Mouse (Mus musculus): ENCODE data around the gene Ugt1a1.
A peak's percentile ranks its signal among the peaks of the same experiment; 100 is the strongest.

The Ugt1a1 gene

DNA sequence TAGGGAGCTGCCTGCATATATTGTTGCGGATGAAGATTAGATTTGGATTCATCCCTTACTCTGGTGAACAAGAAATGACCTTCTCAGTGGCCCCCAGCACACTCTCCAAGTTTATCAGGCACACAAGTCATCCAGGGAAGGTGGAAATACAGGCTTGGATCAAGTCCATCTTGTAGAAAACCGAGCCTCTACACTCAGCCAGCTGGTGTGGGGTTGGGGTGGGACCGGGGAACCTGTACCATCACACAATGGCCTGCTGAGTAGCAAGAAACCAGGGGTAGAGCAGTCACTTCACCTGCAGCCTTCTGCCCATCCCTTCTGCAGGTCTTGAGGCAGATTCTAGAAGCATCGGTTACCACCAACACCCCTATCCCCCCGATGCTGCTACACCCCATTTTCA lies 22.9 kb downstream of the Ugt1a1 start:
- peak in 1 of 2 experiments; percentile 17 for DNase-seq (ENCODE audit: low spot score in 2 of 2)

DNA sequence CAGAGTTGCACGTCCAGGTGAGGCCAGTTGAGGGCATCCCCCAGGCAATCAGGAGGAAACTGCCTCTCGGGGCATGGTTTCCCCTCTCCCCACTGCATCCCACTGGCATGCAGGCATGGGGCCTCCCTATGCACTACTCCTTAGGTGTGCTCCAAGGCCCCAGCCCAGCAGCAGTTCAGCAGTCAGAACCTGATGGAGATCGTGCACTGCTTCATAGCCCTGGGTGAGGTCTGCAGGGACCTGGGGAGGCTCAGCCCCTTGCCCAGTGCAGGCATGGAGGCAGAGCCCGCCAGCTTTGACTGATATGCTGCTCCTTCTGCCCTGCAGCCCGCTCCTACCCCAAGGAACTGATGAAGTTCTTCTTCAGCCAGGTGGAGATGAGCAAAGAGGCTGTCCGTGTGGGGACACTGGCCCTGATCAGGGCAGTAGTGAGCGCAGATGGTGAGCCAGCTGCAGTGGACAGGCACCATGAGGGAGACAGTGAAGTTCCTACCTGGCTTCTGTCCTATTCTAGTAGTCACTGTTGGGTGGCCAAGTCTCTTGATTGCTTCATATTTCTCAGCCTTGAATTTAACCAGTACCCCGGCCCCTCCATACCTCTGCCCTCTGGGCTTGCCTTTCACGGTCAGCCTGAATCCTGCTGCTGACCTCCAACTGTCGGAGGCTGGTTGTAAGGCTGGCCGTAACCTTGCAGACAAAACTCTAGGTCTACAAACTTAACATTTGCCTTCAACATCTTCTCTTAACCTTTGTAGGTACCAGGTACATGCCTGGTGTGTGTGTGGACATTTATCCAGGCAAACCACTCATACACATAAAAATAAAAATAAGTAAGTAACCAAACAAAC lies 23.5 kb downstream of the Ugt1a1 start:
- DNase-seq (ENCODE audit: low spot score in 2 of 2) = peak in 1 of 2 experiments; percentile 27

DNA sequence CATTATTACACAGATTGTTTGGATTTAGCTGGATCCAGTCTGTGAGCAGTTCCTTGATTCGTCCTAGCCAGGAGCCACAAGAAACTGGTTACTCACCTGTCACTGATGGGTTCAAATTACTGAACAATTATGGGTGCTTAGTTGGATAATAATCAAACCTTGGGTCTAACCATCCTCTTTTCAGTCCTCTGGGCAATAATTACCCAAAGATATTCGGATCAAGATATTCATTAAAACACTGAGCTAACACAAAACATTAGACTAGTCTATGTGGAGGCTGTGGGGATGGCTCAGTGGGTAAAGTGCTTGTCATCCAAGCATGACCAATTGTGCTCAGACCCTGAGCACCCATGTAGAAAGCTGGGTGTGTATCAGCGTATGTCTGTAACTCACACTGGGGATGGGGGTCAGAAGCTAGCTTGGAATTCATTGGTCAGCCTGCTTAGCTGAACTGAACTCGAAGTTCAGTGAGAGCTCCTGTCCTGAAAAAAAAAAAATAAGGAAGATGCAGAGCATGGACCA lies 24.2 kb downstream of the Ugt1a1 start:
- peak in 1 of 2 experiments; percentile 8 for DNase-seq (ENCODE audit: low spot score in 2 of 2)

DNA sequence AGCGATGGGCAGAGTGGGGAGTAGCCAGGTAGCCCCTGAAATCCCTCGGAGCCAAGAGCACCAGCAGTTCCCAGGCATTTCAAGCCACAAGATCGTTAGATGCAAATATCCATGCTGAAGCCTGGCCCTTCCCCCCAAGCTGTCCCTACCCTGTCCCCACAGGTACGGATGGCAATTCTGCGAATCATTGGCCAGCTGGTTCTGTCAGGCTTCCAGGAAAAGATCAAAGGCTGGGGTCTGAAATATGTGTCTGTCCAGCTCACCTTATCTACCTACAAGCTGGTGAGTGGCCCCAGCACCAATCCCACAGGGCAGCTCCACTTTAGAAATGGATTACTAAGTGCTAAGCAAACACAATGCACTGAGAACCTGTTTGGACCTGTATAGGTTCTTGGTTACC lies 25.6 kb downstream of the Ugt1a1 start:
- DNase-seq (ENCODE audit: low spot score in 2 of 2) = peak in 1 of 2 experiments; percentile 25

DNA sequence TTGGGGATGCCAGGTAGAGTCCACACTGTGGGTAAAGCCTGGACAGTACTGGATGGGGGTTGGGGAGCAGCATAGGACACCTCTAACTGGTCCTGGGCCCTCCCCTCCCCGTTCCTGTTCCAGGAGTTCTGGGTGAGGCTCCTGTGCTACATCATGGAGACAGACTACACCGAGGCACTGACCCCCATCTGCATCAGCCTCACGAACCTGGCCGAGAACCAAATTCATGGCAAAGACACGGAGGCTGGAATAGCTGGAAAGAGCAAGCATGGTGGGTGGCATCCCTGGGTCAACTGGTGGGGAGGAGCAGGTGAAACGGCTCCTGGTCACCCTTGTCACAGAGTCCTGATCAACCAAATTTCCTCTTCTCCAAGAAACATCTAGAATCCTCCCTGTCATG lies 27.0 kb downstream of the Ugt1a1 start:
- peak in 1 of 2 experiments; percentile 34 for DNase-seq (ENCODE audit: low spot score in 2 of 2)

DNA sequence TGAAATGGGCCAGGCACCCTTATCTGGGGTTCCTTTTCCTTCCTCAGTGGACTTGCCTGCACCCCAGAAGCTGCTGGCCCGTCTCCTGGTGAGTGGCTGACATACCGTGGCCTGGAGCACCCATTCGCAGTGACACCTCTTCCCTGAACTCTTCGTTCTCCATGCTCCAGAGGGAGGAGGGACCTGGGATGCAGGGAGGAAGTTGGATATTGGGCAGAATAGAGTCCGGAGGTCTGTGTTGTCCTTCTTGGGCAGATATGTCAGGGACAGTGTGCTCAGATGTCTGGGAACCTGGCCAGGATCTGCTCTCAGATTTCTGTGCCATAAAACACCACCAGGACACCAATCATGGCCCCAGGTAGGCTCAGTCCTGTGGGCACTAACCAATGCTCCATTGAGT lies 28.3 kb downstream of the Ugt1a1 start:
- DNase-seq (ENCODE audit: low spot score in 2 of 2) = peak in 1 of 2 experiments; percentile 21

DNA sequence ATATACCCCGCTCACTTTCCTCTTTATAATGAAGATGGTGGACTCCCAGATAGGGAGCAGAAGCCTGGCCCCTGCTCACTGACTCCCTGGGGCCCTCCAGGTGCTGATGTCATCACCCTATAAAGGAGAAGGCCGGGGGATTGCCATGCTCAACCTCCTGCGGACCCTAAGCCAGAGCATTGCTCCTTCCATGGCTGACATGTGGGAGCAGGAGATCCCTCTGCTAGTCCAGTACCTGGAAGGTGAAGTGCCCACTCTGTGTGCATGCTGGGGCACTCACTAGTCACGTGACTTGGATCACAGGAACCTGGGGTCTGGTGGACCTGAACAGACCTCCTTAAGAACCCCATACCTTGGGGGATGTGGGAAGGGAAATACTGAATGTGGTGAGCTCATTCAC lies 28.8 kb downstream of the Ugt1a1 start:
- peak in 1 of 2 experiments; percentile 27 for DNase-seq (ENCODE audit: low spot score in 2 of 2)

DNA sequence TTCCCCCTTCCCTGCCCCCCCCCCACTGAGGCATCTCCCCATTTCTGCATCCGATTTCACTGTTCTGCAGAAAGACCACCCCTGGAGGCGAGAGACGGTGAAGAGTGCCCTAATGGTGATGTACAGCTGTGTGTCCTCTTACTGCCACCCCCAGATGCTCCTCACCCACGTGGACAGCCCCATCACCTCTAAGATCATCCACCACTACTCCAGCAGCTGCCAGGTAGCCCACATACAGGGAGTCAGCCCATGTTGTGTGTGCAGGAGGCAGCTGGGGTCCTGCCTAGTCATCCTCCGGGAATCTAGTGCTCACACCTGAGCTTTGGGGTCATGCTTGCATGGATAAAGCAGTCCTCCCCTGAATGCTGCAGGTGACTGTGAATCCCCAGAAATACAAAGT lies 32.1 kb downstream of the Ugt1a1 start:
- peak in 1 of 2 experiments; percentile 25 for DNase-seq (ENCODE audit: low spot score in 2 of 2)

DNA sequence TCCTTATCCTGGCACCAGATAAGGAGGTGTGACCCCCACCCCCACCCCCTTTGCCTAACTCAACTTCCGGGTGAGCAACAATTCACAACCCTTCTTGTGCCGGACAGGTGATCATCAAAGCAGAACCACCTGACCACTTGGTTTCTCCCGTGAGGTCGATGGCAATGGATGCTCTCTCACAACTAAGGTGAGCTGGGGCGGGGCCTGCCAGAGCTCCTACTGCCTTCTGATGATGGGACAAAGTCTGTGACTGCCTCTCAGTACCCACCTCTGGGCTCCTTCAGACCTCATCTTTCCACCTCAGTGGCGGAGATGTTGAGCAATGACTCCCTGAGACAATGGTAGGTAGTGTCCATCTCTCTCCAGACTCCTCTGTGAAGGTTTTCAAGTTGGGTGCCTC lies 34.1 kb downstream of the Ugt1a1 start:
- peak in 1 of 2 experiments; percentile 32 for DNase-seq (ENCODE audit: low spot score in 2 of 2)

DNA sequence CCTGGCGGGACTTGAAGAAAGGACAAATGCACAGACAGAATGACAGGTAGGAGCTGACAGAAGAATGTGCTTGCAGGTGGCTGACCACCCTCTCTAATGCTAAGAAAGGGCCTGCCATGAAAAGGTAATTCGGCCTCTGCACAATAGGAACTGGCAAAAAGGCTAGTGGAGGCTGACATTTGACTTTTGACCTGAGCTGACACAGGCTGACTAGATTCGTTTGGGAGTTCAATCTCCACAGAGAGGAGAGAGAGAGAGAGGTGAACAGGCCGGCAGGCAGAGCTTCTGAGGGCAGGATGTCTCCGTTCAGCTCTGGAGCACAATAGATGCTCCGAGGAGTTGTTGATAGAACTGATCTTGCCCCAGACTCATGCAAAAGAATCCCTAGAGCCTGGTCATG lies 34.6 kb downstream of the Ugt1a1 start:
- DNase-seq (ENCODE audit: low spot score in 2 of 2) = no peak

DNA sequence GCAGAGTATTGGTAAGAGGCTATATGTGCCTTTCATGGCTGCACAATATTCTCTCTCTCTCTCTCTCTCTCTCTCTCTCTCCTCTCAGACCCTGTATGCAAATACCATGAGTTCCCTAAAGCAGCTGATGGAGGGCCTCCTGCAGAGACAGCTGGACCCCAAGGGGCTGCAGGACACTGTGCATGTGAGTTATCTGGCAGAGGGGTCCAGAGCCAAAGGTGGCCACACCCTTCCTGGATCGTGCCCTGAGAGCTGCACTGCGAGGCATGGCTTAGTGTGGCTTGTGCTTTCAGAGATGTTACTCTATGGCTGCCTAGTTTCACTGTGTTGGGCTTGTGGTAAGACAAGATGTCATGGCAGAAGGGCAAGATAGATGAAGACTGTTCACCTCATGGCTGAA lies 35.9 kb downstream of the Ugt1a1 start:
- DNase-seq (ENCODE audit: low spot score in 2 of 2) = peak in 1 of 2 experiments; percentile 26

DNA sequence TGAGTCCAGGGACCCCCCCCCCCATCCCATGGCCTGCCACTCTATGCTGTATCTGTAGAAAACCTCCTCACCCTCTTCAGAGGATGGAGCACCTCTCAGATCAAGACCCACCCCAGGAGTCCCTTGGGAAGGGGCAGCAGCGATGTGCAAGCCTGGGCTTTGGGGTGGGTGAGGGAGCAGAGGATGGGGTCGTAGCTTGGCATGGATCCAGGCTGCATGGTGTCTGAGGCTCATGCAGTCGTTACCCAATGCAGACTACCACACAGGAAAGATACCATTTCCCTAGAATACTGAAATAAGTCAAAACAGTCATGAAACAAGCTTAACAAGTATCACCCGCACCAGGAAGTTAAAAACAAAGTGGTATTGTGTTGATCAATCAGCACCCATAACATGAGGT lies 36.9 kb downstream of the Ugt1a1 start:
- DNase-seq (ENCODE audit: low spot score in 2 of 2) = no peak

DNA sequence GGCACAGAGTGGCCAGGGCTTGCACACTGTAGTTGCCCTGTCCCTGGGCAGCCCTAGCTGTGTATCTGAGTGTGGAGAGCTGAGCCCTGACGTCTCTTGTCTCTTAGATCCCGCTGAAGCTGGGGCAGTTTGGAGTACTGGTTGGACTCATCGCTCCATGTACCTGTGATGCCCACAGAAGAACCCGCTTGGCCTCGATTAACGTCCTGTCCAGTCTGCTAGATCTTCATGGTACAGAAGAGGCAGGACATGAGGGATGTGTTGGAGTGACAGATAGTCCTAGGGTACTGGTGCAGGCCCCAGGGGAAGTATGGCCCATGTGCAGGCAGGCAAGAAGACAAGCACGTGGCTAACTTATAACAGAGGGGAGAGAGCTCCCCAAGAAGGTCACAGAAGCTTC lies 37.8 kb downstream of the Ugt1a1 start:
- no peak for DNase-seq (ENCODE audit: low spot score in 2 of 2)

DNA sequence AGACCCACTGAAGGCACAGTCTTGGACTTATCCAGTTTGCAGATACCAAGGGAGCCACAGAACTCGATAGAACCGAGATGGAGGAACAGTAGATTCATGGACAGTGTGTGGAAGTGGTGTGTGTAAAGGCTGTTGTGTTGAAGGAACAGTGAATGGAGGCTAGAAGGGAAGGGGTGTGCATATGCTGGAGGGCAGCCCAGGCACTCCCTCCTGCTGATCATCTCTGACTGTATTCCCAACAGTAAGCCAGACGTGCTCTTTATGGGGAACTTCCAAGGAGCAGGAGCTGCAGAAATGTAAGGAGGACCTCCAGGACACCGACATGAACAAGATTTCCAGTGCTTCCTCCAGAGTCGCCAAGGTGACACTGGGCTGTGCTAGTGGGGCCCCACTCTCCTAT lies 38.3 kb downstream of the Ugt1a1 start:
- no peak for DNase-seq (ENCODE audit: low spot score in 2 of 2)

DNA sequence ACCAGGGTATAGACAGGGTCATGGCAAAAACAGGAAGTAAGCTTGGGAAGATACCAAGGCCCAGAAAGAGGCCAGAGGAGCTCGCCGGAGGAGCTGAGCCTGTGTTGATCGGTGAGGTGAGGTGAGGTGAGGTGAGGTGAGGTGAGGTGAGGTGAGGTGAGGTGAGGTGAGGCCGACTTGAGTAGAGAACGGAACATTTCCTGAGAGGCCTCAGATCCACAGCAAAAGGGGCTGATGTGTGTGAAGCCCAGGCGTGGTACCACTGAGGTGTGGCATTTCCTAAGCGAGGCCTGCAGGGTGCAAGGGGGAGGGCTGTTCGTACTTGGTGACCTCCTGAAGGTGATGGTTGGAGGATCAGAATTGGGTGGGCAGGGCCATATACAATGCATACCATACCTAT lies 41.3 kb downstream of the Ugt1a1 start:
- DNase-seq (ENCODE audit: low spot score in 2 of 2) = no peak

DNA sequence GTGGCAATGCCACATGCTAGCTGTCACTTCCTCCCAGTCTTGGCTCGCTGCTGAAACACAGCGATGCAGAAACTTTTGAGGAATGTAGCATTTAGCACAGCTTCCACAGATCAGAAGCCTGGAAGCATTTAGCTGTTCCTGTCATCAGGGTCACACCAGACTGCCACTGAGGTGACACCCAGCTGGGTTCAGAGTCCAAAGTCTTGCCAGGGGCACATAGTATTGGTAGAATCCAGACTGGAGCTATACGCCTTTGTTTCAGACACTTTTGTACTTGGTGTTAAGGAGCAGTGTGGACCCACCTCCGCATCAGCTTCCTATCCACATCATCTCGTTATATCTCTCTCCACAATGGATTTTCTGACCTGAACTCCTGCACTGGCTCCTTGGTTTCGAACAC lies 41.8 kb downstream of the Ugt1a1 start:
- no peak for DNase-seq (ENCODE audit: low spot score in 2 of 2)

DNA sequence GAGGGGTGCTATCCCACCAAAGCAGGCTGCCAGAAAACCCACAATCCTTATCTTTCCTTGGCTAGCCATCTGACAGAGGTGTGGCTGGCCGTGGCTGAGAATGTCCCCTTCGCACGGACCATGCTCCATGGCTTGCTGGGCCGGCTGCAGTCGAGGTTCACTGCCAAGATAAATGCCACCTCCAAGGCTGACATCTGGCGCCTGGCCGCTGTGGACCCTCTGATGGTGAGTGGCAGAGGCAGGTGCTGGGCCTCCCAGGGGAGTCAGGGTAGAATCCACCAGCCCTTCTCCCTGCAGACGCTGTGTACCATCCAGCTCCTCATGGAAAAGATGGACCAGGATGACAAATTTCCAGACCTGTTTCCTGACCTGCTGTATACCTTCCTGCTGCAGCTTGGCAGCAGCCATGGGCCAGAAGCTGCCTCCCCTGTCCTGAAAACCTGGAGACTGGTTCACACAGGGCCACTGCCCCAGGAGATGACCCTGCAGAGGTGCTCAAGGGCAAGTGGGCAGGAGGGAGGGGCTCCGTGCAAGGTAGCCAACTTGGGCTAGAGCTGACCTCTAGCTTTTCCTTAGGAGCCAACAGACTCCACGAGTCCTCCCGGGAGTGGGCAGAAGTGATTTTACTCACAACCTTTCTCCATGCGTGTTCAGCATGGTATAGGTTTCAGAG lies 43.2 kb downstream of the Ugt1a1 start:
- DNase-seq (ENCODE audit: low spot score in 2 of 2) = no peak

DNA sequence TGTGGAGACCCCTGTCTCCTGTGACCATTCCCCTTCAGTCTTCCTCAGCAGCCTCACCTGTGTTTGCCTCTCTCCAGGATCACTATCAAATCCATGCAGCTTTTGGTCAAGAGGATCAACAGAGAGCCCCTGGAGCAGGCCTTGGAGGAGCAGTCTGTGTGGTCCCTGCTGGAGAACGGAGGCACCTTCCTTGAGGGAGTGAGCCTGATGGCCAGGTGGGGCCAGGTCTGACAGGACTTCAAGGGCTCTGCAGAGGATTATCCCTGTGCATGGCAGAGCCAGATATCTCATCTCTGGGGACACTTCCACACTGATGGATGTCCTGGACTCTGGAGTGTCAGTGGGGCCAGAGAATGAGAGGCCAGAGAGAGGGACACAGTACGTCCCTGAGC lies 43.7 kb downstream of the Ugt1a1 start:
- DNase-seq (ENCODE audit: low spot score in 2 of 2) = no peak

DNA sequence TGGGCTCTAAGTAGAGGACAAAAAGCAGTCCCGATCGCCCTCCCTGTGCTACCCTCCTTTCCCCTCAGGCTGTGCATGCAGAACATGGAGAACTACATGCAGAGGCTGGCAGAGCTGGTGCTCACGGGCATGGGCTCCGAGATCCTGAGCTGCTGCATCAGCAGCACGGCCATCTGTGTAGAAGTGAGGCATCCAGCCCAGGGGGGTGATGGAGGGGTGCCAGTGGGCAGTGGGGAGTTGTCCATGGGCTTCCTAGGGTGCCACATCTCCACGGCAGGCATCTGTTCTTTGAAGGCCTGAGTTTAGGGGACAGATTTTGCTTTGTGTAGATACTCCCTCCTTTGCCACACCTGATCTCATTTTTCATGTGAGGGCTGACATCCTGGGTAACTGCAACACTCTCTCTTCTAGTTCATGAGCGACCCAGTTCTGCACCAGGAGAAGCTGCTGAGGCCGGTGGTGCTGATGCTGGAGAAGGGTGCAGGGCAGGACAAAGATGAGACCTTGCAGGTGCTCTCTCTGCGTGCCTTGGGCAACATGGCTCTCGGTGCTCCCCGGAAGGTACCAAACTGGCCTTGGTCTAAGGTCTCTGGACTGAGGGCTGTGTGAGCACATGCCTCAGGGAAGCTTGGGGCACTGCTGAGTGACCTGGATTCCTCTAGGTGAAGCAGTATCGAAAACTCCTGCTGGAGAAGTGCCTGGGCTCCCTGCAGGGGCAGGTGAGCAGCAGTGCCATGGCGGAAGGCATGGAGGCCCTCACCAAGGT lies 44.4 kb downstream of the Ugt1a1 start:
- DNase-seq (ENCODE audit: low spot score in 2 of 2) = no peak

DNA sequence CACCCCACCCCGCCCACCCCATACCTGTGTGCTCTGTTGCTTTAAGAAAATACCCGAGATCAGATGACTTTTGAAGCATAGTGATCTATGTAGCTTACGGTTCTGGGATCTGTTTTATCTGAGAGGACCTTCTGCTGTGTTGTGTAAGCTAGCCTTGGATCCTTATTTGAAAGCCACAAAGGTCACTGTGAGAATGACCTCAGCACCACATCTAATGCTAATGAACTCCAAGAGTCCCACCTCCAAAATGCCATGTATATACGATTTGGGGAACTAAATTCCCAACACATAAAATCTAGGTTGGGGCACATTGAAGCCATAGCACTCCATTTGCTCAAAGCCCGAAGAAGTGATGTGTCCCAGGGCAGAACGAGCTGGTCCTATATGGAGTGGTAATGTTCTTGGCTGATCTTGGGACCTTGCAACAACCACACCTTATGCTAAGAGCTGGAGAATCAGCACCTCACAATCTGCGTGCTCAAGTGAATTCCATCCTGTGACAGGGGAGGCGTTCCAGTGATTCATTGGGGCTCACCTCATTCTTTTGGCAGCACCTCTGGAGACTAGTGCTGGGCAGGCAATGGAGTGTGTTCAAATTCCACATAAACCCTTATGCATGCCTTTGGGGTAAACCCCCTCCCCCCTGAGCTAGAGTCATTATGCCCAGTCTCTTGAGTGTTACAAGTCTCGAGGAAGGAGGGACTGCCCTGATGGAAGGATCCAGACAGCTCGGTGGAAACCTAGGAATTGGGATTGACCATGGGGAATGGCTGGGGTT lies 45.3 kb downstream of the Ugt1a1 start:
- DNase-seq (ENCODE audit: low spot score in 2 of 2) = no peak

DNA sequence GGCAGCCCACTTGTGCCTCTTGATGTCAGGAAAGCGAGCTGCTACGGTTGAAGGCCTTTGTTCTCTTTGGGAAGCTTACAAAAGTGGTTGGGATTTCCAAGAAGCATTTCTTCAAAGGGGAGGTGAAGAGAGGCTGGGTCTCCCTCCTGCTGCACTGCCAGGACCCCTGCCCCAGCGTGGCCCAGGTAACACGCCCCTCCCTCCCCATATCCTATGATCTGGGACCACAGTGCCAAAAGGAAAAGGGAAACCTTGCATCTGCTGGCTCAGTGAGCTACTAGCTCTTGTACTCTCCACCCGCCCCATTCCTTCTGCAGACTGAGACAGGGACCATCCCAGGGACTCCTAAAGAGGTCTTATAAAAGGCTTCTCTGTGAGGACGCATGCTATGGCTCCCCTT lies 45.9 kb downstream of the Ugt1a1 start:
- no peak for DNase-seq (ENCODE audit: low spot score in 2 of 2)
